Mouse (Mus musculus) lung, postnatal 0 days (tissue): ENCODE measurements around the gene Olfr1179. TPM values are rescaled to one million over a fixed set of nuclear protein-coding genes. Genes with fewer than 3 reads are reported as not detected.
"Not testable (repeated sequence)": the region's sequence is repeated elsewhere in the genome, so short reads cannot be mapped to it uniquely, and the experiment has no call there.

Experiments
- ATAC-seq: fragments of 200-750 bp; cut with Nextera tagmentation; 2 replicates; pipeline ENCODE4 v1.8.0; 2017; ENCODE audit warnings: moderate library complexity
- DNase-seq: peaks from one replicate; pipeline ENCODE4 v3.0.0-alpha.2; 2016; ENCODE audit warnings: low spot score
- H3K27ac ChIP-seq: fragments of 300-500 bp; sonication (generic); 2 replicates; pipeline ENCODE4 v1.5.1; 2014; ENCODE audit warnings: antibody characterized with exemption, mild to moderate bottlenecking, low read length, mixed read lengths
- H3K27me3 ChIP-seq: fragments of 300-500 bp; sonication (generic); replicated peaks from 2 replicates; pipeline ENCODE4 v1.6.1; 2014; ENCODE audit warnings: low read length, mixed read lengths; ENCODE audit not compliant: insufficient read depth
- H3K36me3 ChIP-seq: fragments of 300-500 bp; sonication (generic); 2 replicates; pipeline ENCODE4 v1.6.1; 2014; ENCODE audit warnings: low read length, mixed read lengths; ENCODE audit not compliant: insufficient read depth
- H3K4me1 ChIP-seq: fragments of 300-500 bp; sonication (generic); 2 replicates; pipeline ENCODE4 v1.6.1; 2014; ENCODE audit warnings: antibody characterized with exemption, low read depth, low read length, mixed read lengths; ENCODE audit not compliant: insufficient read depth
- H3K4me2 ChIP-seq: fragments of 300-500 bp; sonication (generic); replicated peaks from 2 replicates; pipeline ENCODE4 v1.6.1; 2014; ENCODE audit warnings: low read depth, mild to moderate bottlenecking, low read length, moderate library complexity, mixed read lengths
- H3K4me3 ChIP-seq: fragments of 300-500 bp; sonication (generic); 2 replicates; pipeline ENCODE4 v1.5.1; 2014; ENCODE audit warnings: low read depth, low read length
- H3K9ac ChIP-seq: fragments of 300-500 bp; sonication (generic); replicated peaks from 2 replicates; pipeline ENCODE4 v1.6.1; 2014; ENCODE audit warnings: low read depth, mild to moderate bottlenecking
- H3K9me3 ChIP-seq: fragments of 300-500 bp; sonication (generic); 2 replicates; pipeline ENCODE4 v1.6.1; 2016; ENCODE audit warnings: low read length, mixed read lengths
- CTCF ChIP-seq: IDR thresholded peaks from 2 replicates; pipeline ENCODE4 v1.5.1; 2016; ENCODE audit warnings: antibody characterized with exemption, mild to moderate bottlenecking
- EP300 ChIP-seq: IDR thresholded peaks from 2 replicates; pipeline ENCODE4 v1.6.1; 2016; ENCODE audit warnings: antibody characterized with exemption, mild to moderate bottlenecking, control low read depth
- WGBS: fragments of 180-500 bp; shearing (Covaris S2); extraction: QIAGEN DNeasy Blood & Tissue Kit; methylation state at CpG from one replicate; pipeline ENCODE4 v1.1.7; 2014; 5-methylcytosine and 5-hydroxymethylcytosine counted together
- polyA plus RNA-seq: library from polyadenylated mRNA; unstranded; fragments of >200 nt; fragmentation: Nextera tagmentation; extraction: Ambion mirVana; gene quantifications from 2 replicates; pipeline ENCODE4 v1.2.1, GENCODE M21; 2015

The Olfr1179 gene
- not detected in 2 replicates for polyA plus RNA-seq

DNA sequence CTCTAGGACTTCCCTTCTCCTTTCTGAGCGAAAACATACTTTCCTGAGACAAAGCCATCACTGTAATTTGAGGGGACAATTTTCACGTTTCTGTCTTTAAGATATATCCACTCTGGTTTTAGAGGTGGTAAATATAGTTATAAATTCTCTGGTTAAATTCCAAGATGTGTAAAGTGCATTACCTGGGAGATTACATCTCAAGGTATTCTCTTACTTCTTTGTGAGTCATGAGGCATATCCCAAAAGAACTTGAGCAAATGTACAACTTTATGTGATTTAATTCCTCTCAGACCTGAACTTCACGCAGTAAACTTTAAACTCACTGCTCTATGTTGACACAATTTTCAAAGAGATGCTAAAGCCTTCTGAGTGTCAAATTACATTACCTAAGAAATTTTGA is at the start of gene Olfr1179:
TSS of gene Olfr1179 (minus strand) at position 101 of the 400 bp plus-strand sequence.
- H3K9me3 ChIP-seq: no peaks in the 10 kb centered on the region
- no peak within 1 kb of the TSS for H3K4me2 ChIP-seq
- H3K36me3 ChIP-seq: no peaks in the 10 kb centered on the region
- TF ChIP-seq CTCF (no peak), EP300 (no peak)
- no peaks in the 10 kb centered on the region for H3K4me1 ChIP-seq
- WGBS: 71% methylated on average over 3 of the region's 3 CpGs
- ATAC-seq (no peak), DNase-seq (no peak)
- no peaks in the 10 kb centered on the region for H3K27me3 ChIP-seq
- no peak within 1 kb of the TSS for H3K27ac ChIP-seq
- no peak within 1 kb of the TSS for H3K4me3 ChIP-seq
- no peak within 1 kb of the TSS for H3K9ac ChIP-seq

DNA sequence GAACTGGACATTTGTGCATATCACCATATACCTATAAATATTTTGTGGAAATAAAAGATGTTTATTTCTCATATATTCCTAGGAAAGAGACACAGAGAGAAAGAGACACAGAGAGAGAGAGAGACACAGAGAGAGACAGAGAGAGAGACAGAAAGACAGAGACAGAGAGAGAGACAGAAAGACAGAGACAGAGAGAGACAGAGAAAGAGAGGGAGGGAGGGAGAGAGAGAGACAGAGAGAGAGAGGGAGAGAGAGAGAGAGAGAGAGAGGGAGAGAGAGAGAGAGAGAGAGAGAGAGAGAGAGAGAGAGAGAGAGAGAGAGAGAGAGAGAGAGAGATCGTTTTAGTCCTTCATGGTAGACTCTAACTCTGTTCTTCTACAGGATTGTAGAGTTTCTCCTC is 48.3 kb upstream of the Olfr1179 start, which contains the start of gene Olfr1183:
TSS of gene Olfr1183 (plus strand) at position 301 of the 400 bp plus-strand sequence.
- not testable (repeated sequence) for H3K36me3 ChIP-seq, H3K4me1 ChIP-seq, ATAC-seq, H3K4me2 ChIP-seq, H3K27ac ChIP-seq, H3K4me3 ChIP-seq, DNase-seq, H3K27me3 ChIP-seq, H3K9me3 ChIP-seq, H3K9ac ChIP-seq
- WGBS: 92% methylated on average over 1 of the region's 1 CpGs

GRCm38 (mm10) chr2:88449031-88449430 is 42.8 kb upstream of the Olfr1179 start, which contains the start of gene Gm13757:
TSS of gene Gm13757 (minus strand) at chr2:88449131.
- Histone ChIP-seq H3K27me3 (no peaks in the 10 kb centered on the region), H3K36me3 (no peaks in the 10 kb centered on the region), H3K27ac (no peak within 1 kb of the TSS), H3K4me2 (no peak within 1 kb of the TSS), H3K4me3 (no peak within 1 kb of the TSS), H3K9ac (no peak within 1 kb of the TSS), H3K4me1 (no peaks in the 10 kb centered on the region), H3K9me3 (no peaks in the 10 kb centered on the region)
- 92% methylated on average over 1 of the region's 1 CpGs for WGBS
- ATAC-seq: no peak
- TF ChIP-seq CTCF (no peak), EP300 (no peak)
- DNase-seq: no peak

DNA sequence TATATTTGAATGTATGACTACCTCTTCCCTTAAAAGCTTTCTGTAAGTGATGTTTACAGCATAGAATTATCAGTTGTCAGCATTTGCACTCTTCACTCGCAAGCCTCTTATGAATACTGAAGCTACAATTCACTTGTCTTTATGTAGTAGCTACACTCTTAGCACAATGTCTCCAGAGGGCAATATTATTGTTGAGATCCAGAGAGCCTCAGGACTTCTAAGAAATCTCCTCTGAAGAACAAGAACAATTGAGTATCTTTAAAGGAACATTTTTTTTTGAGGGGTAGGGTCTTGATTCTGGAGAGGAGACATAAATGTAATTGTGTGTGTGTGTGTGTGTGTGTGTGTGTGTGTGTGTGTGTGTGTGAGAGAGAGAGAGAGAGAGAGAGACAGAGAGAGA is 19.8 kb upstream of the Olfr1179 start, which contains the start of gene Olfr1181:
TSS of gene Olfr1181 (minus strand) at position 101 of the 400 bp plus-strand sequence.
- H3K36me3 ChIP-seq: no peaks in the 10 kb centered on the region
- TF ChIP-seq CTCF (no peak), EP300 (no peak)
- WGBS: 76% methylated on average over 1 of the region's 1 CpGs

GRCm38 (mm10) chr2:88419051-88419450 is 12.8 kb upstream of the Olfr1179 start, which contains the start of gene Olfr1180:
TSS of gene Olfr1180 (minus strand) at chr2:88419151.
- DNase-seq: no peak
- Histone ChIP-seq H3K36me3 (no peaks in the 10 kb centered on the region), H3K9me3 (no peaks in the 10 kb centered on the region), H3K27ac (no peak within 1 kb of the TSS), H3K4me2 (no peak within 1 kb of the TSS), H3K4me3 (no peak within 1 kb of the TSS), H3K9ac (no peak within 1 kb of the TSS), H3K27me3 (no peaks in the 10 kb centered on the region), H3K4me1 (no peaks in the 10 kb centered on the region)
- 59% methylated on average over 2 of the region's 2 CpGs for WGBS
- TF ChIP-seq EP300 (no peak), CTCF (no peak)
- no peak for ATAC-seq

More for the DNA sequence above, 19.8 kb upstream of the Olfr1179 start, which contains the start of gene Olfr1181:
- no peak within 1 kb of the TSS for H3K4me2 ChIP-seq
- ATAC-seq (no peak), DNase-seq (no peak)
- H3K9me3 ChIP-seq: no peaks in the 10 kb centered on the region
- no peaks in the 10 kb centered on the region for H3K27me3 ChIP-seq
- no peak within 1 kb of the TSS for H3K9ac ChIP-seq
- H3K4me1 ChIP-seq: no peaks in the 10 kb centered on the region
- no peak within 1 kb of the TSS for H3K27ac ChIP-seq
- no peak within 1 kb of the TSS for H3K4me3 ChIP-seq

DNA sequence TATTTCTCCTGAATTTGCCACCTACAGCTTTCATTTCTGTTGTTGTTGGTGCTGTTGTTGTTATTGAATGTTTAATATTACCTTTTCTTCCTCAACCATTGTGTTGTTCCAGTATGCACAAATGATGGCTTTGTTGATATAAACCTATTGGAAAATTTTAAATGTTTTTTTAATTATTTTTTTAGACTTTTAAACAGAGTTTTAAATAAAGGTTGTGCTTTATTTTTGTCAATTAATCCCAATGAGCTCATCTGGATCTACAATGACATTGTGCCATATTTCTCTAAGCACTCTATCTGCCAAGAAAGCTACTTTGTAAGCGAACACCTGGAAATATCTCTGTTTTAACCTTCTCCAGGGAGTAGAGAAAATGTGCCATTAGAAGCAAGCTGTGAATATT is 19.5 kb downstream of the Olfr1179 start, which contains the start of gene Olfr1178:
TSS of gene Olfr1178 (plus strand) at position 301 of the 400 bp plus-strand sequence.
- H3K27ac ChIP-seq: no peak within 1 kb of the TSS
- H3K36me3 ChIP-seq: no peaks in the 10 kb centered on the region
- H3K4me1 ChIP-seq: no peaks in the 10 kb centered on the region
- DNase-seq (no peak), ATAC-seq (no peak)
- TF ChIP-seq EP300: no peak
- TF ChIP-seq CTCF: no peak
- no peak within 1 kb of the TSS for H3K4me3 ChIP-seq
- H3K9me3 ChIP-seq: no peaks in the 10 kb centered on the region
- no peak within 1 kb of the TSS for H3K4me2 ChIP-seq
- 65% methylated on average over 1 of the region's 1 CpGs for WGBS
- no peak within 1 kb of the TSS for H3K9ac ChIP-seq
- no peaks in the 10 kb centered on the region for H3K27me3 ChIP-seq
